Mouse (Mus musculus) splenic B cell, adult 2 months (primary cell): ENCODE data around the gene Ppig.
A peak's percentile ranks its signal among the peaks of the same experiment; 100 is the strongest.

Experiments used
- DNase-seq: peaks from one replicate; pipeline ENCODE4 v3.0.0-alpha.2; 2011; ENCODE audit warnings: low read depth, low spot score
- H3K27me3 ChIP-seq: 2 replicates; pipeline ENCODE4 v1.6.1; 2012; ENCODE audit warnings: mild to moderate bottlenecking, low read length, moderate library complexity, mixed read lengths; ENCODE audit not compliant: control insufficient read depth, poor library complexity, insufficient read depth, severe bottlenecking
- H3K36me3 ChIP-seq: 2 replicates; pipeline ENCODE4 v1.6.1; 2012; ENCODE audit warnings: mild to moderate bottlenecking, low read length, moderate library complexity, mixed read lengths; ENCODE audit not compliant: control insufficient read depth, poor library complexity, insufficient read depth, severe bottlenecking

Gene Ppig

GRCm38 (mm10) chr2:69790285-69790684 lies 67.9 kb downstream of the Ppig start:
- peak; percentile 88 for DNase-seq

GRCm38 (mm10) chr2:69790722-69791121 lies 68.4 kb downstream of the Ppig start:
- H3K27me3 ChIP-seq: no peaks in the 10 kb centered on the region
- peaks cover 2% of the 10 kb centered on the region; the same call in 1 of the 2 replicates for H3K36me3 ChIP-seq
- DNase-seq: no peak

More at GRCm38 (mm10) chr2:69790285-69790684, 67.9 kb downstream of the Ppig start:
- Histone ChIP-seq H3K36me3 (peaks cover 2% of the 10 kb centered on the region; the same call in 1 of the 2 replicates), H3K27me3 (no peaks in the 10 kb centered on the region)

- Histone ChIP-seq H3K36me3 (no peaks in the 10 kb centered on the region), H3K27me3 (no peaks in the 10 kb centered on the region)
- DNase-seq: peak; percentile 80
Observed at GRCm38 (mm10) chr2:69802911-69803312, 80.6 kb downstream of the Ppig start.
